Mouse (Mus musculus) intestine, embryonic 15.5 days (tissue): ENCODE measurements around the gene Fkbp6. TPM values are rescaled to one million over a fixed set of nuclear protein-coding genes. Genes with fewer than 3 reads are reported as not detected.

Source experiments
- ATAC-seq: fragments of 200-750 bp; cut with Nextera tagmentation; 2 replicates; pipeline ENCODE4 v1.8.0; 2017; ENCODE audit warnings: moderate TSS enrichment, moderate library complexity
- H3K27ac ChIP-seq: fragments of 300-500 bp; sonication (generic); 2 replicates; pipeline ENCODE4 v1.5.1; 2015; ENCODE audit warnings: mild to moderate bottlenecking, inconsistent platforms
- H3K27me3 ChIP-seq: fragments of 300-500 bp; sonication (generic); replicated peaks from 2 replicates; pipeline ENCODE4 v1.6.1; 2015; ENCODE audit warnings: inconsistent platforms
- H3K36me3 ChIP-seq: fragments of 300-500 bp; sonication (generic); 2 replicates; pipeline ENCODE4 v1.6.1; 2015; ENCODE audit warnings: inconsistent platforms
- H3K4me1 ChIP-seq: fragments of 300-500 bp; sonication (generic); replicated peaks from 2 replicates; pipeline ENCODE4 v1.6.1; 2015; ENCODE audit warnings: inconsistent platforms
- H3K4me2 ChIP-seq: fragments of 300-500 bp; sonication (generic); replicated peaks from 2 replicates; pipeline ENCODE4 v1.6.1; 2015; ENCODE audit warnings: mild to moderate bottlenecking, inconsistent platforms
- H3K4me3 ChIP-seq: fragments of 300-500 bp; sonication (generic); replicated peaks from 2 replicates; pipeline ENCODE4 v1.5.1; 2015; ENCODE audit warnings: inconsistent platforms
- H3K9ac ChIP-seq: fragments of 300-500 bp; sonication (generic); 2 replicates; pipeline ENCODE4 v1.6.1; 2015; ENCODE audit warnings: inconsistent platforms
- H3K9me3 ChIP-seq: fragments of 300-500 bp; sonication (generic); 2 replicates; pipeline ENCODE4 v1.6.1; 2016; ENCODE audit warnings: inconsistent platforms
- WGBS: fragments of 180-500 bp; shearing (Covaris S2); methylation state at CpG from one replicate; pipeline ENCODE4 v1.1.7; 2015; 5-methylcytosine and 5-hydroxymethylcytosine counted together
- polyA plus RNA-seq: library from polyadenylated mRNA; unstranded; fragments of >200 nt; fragmentation: Nextera tagmentation; extraction: Ambion mirVana; gene quantifications from 2 replicates; pipeline ENCODE4 v1.2.1, GENCODE M21; 2015

The Fkbp6 gene
- polyA plus RNA-seq, 1 experiment from 2014 or later, result 0.40 TPM

GRCm38 (mm10) chr5:135264548-135264947, 85.3 kb downstream of the Fkbp6 start:
- H3K9ac ChIP-seq, result no peak overlapping the region
- peaks cover 7% of the 10 kb centered on the region; the same call in 1 of the 2 replicates for H3K4me1 ChIP-seq
- no peaks in the 10 kb centered on the region for H3K27me3 ChIP-seq
- 46% methylated on average over 9 of the region's 9 CpGs for WGBS
- no peak overlapping the region for H3K27ac ChIP-seq
- no peak overlapping the region for H3K4me3 ChIP-seq
- H3K9me3 ChIP-seq, result no peaks in the 10 kb centered on the region
- no peaks in the 10 kb centered on the region for H3K36me3 ChIP-seq
- ATAC-seq, result peak; percentile 51
- H3K4me2 ChIP-seq, result peak overlapping the region; percentile 38

DNA sequence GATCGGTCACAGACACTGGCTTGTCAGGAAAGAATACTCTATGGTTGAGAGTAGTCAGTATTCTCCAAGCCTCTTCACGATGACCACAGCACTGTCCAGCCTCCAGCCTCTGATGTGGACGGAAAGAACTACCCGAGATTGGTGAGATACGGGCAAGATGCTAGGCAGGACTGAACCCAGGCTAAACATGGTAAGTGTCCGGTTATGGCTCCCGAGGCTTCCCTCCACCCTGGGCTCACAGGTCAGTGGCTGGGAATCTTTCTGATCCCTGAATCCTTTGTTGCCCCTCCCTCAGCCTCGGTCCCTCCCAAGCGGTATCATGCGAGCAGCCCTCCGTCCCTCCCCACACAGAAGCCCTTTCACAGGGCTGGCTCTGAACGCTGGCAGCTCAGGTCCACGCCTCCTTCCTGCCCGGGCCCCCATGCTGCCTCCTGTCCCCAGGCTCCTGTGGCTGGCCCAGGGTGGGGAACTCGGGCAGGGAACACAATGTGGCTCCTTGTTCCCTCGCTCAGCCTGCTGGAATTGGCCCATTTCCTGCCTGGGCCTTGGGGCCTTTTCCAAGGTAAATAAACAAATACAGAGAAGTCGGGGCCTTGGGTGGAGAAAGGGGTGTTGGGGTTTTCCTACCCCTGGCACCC, 85.9 kb downstream of the Fkbp6 start:
- Histone ChIP-seq H3K4me3 (no peak overlapping the region), H3K9ac (no peak overlapping the region), H3K9me3 (no peaks in the 10 kb centered on the region), H3K27ac (no peak overlapping the region), H3K36me3 (no peaks in the 10 kb centered on the region), H3K4me2 (peak overlapping the region; percentile 38), H3K4me1 (peaks cover 7% of the 10 kb centered on the region; the same call in 1 of the 2 replicates), H3K27me3 (no peaks in the 10 kb centered on the region)
- WGBS, result 15% methylated on average over 17 of the region's 17 CpGs
- ATAC-seq, result peak; percentile 80

DNA sequence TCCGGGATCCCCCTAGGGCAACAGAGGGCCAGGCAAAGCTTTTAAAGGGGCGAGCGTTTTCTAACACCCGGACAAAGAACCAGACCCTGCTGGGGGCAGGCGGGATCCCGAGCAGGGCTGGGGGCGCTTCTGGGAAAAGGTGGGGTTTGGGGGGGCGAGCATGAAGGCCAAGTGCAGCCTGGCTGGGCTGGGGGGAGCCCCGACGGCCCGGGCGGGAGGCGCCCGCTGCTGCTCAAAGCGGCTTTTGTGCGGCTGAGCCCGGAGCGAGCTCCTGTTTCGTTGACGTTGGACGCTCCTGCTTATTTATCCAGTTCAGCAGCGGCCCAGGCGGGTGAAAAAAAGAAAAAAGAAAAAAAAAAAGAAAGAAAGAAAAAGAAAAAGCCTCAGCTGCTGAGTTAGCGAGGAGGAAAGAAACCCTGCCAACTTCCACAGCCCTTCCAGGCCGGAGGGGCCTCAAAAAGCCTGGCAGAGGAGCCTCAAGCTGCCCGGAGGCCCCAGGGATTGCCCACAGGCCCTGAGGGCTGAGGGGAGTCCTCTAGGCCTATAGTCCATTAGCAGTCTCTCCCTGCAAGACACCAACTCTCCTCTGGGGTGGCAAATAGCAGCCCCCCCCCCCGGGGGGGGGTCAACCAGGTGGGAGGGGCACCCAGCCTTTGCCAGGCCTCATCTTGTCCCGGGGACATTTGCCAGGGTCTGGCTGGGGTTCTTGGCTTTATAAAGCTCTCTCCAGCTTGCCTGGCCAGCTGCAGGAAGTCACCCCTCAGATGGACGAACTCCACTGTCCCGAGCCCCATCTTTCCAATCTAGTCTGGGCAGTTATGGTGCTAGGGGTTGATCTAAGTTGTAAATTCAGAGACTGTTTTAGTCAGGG, 91.3 kb downstream of the Fkbp6 start:
- Histone ChIP-seq H3K9me3 (0 out of 2 replicates have a peak, but pooled peaks cover 3% of the 10 kb centered on the region), H3K4me3 (peak overlapping the region; percentile 20), H3K36me3 (no peaks in the 10 kb centered on the region), H3K4me1 (peaks cover 10% of the 10 kb centered on the region), H3K27me3 (no peaks in the 10 kb centered on the region), H3K27ac (peak overlapping the region; percentile 58; the same call in 1 of the 2 replicates), H3K9ac (peak overlapping the region; percentile 41), H3K4me2 (peak overlapping the region; percentile 63)
- ATAC-seq, result no peak
- WGBS, result 32% methylated on average over 30 of the region's 30 CpGs

GRCm38 (mm10) chr5:135257559-135257958, 92.3 kb downstream of the Fkbp6 start:
- Histone ChIP-seq H3K27me3 (no peaks in the 10 kb centered on the region), H3K36me3 (no peaks in the 10 kb centered on the region), H3K9me3 (0 out of 2 replicates have a peak, but pooled peaks cover 3% of the 10 kb centered on the region), H3K9ac (no peak overlapping the region), H3K4me3 (no peak overlapping the region), H3K4me2 (no peak overlapping the region), H3K27ac (no peak overlapping the region), H3K4me1 (peaks cover 11% of the 10 kb centered on the region)
- 80% methylated on average over 12 of the region's 12 CpGs for WGBS
- no peak for ATAC-seq

- no peak overlapping the region for H3K4me2 ChIP-seq
- no peaks in the 10 kb centered on the region for H3K27me3 ChIP-seq
- H3K9ac ChIP-seq, result no peak overlapping the region
- H3K36me3 ChIP-seq, result no peaks in the 10 kb centered on the region
- 0 out of 2 replicates have a peak, but pooled peaks cover 3% of the 10 kb centered on the region for H3K9me3 ChIP-seq
- peaks cover 13% of the 10 kb centered on the region for H3K4me1 ChIP-seq
- ATAC-seq, result no peak
- H3K27ac ChIP-seq, result no peak overlapping the region
- H3K4me3 ChIP-seq, result no peak overlapping the region
- WGBS, result 90% methylated on average over 3 of the region's 3 CpGs
Observed at GRCm38 (mm10) chr5:135256166-135256565, 93.7 kb downstream of the Fkbp6 start.

- Histone ChIP-seq H3K9me3 (0 out of 2 replicates have a peak, but pooled peaks cover 3% of the 10 kb centered on the region), H3K4me3 (no peak overlapping the region), H3K36me3 (no peaks in the 10 kb centered on the region), H3K9ac (no peak overlapping the region), H3K27me3 (peaks cover 21% of the 10 kb centered on the region), H3K27ac (no peak overlapping the region), H3K4me2 (0 out of 2 replicates have a peak overlapping the region, but pooled peaks have one; percentile 6), H3K4me1 (peaks cover 22% of the 10 kb centered on the region)
- ATAC-seq, result no peak
- 19% methylated on average over 12 of the region's 12 CpGs for WGBS
Observed at GRCm38 (mm10) chr5:135253741-135254401, 96.0 kb downstream of the Fkbp6 start.

- peak; percentile 97 for ATAC-seq
- Histone ChIP-seq H3K27ac (no peak within 1 kb of the TSS), H3K4me1 (peaks cover 19% of the 10 kb centered on the region), H3K9ac (peak within 1 kb of the TSS; percentile 49), H3K27me3 (peaks cover 21% of the 10 kb centered on the region), H3K9me3 (0 out of 2 replicates have a peak, but pooled peaks cover under 1% of the 10 kb centered on the region), H3K36me3 (0 out of 2 replicates have a peak, but pooled peaks cover 1% of the 10 kb centered on the region), H3K4me2 (peak within 1 kb of the TSS; percentile 100), H3K4me3 (peak within 1 kb of the TSS; percentile 61)
- WGBS, result under 1% methylated on average over 50 of the region's 51 CpGs
Observed at GRCm38 (mm10) chr5:135251079-135251454, 98.8 kb downstream of the Fkbp6 start, which contains the start of gene Fzd9. Gene Fzd9, minus strand, starts transcription at chr5:135251230.

- Histone ChIP-seq H3K4me1 (peaks cover 19% of the 10 kb centered on the region), H3K36me3 (peaks cover 7% of the 10 kb centered on the region; the same call in 1 of the 2 replicates), H3K27ac (no peak overlapping the region), H3K9ac (peak overlapping the region; percentile 49), H3K9me3 (no peaks in the 10 kb centered on the region), H3K27me3 (peaks cover 21% of the 10 kb centered on the region), H3K4me2 (peak overlapping the region; percentile 100), H3K4me3 (peak overlapping the region; percentile 61)
- 2% methylated on average over 92 of the region's 92 CpGs for WGBS
- peak; percentile 71 for ATAC-seq
Observed at GRCm38 (mm10) chr5:135250186-135251078, 99.4 kb downstream of the Fkbp6 start.

GRCm38 (mm10) chr5:135248956-135249676, 100.7 kb downstream of the Fkbp6 start:
- ATAC-seq, result no peak
- H3K27ac ChIP-seq, result no peak overlapping the region
- H3K4me1 ChIP-seq, result peaks cover 18% of the 10 kb centered on the region
- H3K4me3 ChIP-seq, result no peak overlapping the region
- WGBS, result 82% methylated on average over 16 of the region's 16 CpGs
- H3K9ac ChIP-seq, result no peak overlapping the region
- H3K36me3 ChIP-seq, result peaks cover 19% of the 10 kb centered on the region
- peaks cover 21% of the 10 kb centered on the region for H3K27me3 ChIP-seq
- no peaks in the 10 kb centered on the region for H3K9me3 ChIP-seq
- H3K4me2 ChIP-seq, result no peak overlapping the region

GRCm38 (mm10) chr5:135247337-135247736, 102.5 kb downstream of the Fkbp6 start:
- Histone ChIP-seq H3K4me2 (no peak overlapping the region), H3K9ac (no peak overlapping the region), H3K27me3 (peaks cover 21% of the 10 kb centered on the region), H3K4me1 (peaks cover 11% of the 10 kb centered on the region), H3K4me3 (no peak overlapping the region), H3K36me3 (peaks cover 34% of the 10 kb centered on the region), H3K9me3 (no peaks in the 10 kb centered on the region), H3K27ac (no peak overlapping the region)
- WGBS, result 83% methylated on average over 9 of the region's 9 CpGs
- ATAC-seq, result no peak

GRCm38 (mm10) chr5:135246531-135246930, 103.3 kb downstream of the Fkbp6 start:
- no peak for ATAC-seq
- peaks cover 11% of the 10 kb centered on the region for H3K4me1 ChIP-seq
- no peak overlapping the region for H3K4me2 ChIP-seq
- no peaks in the 10 kb centered on the region for H3K9me3 ChIP-seq
- H3K9ac ChIP-seq, result no peak overlapping the region
- H3K27me3 ChIP-seq, result peaks cover 21% of the 10 kb centered on the region
- H3K4me3 ChIP-seq, result no peak overlapping the region
- H3K36me3 ChIP-seq, result peaks cover 42% of the 10 kb centered on the region
- 72% methylated on average over 4 of the region's 4 CpGs for WGBS
- no peak overlapping the region for H3K27ac ChIP-seq
